Mouse (Mus musculus): ENCODE measurements around the gene Pax9. TPM values are rescaled to one million over a fixed set of nuclear protein-coding genes. Genes with fewer than 3 reads are reported as not detected.

Pax9 gene
- total and polyA plus RNA-seq, 3 experiments: 0.06 TPM; not detected in 2

- H3K4me3 ChIP-seq (replicated peaks in 1 of 3; ENCODE audit: low read depth in 2 of 3, low read length in 2 of 3, poor library complexity in 1 of 3): no peak overlapping the region
- H3K27me3 ChIP-seq (replicated peaks): no peaks in the 10 kb centered on the region
- in situ Hi-C loops (cut with MboI; ENCODE audit: low pct_ligation_motif_present, low pct_unique_long_range_greater_than_20kb, low sequenced_read_pairs) (loop anchor here (25.0 kb wide), 1 partner anchor 491 kb away; the partner anchor contains the start of gene Slc25a21), dilution Hi-C loops (cut with MboI; ENCODE audit: extremely low pct_ligation_motif_present, extremely low pct_unique_long_range_greater_than_20kb, low sequenced_read_pairs) (no loop called here)
- peaks cover 8% of the 10 kb centered on the region for H3K9me3 ChIP-seq (replicated peaks; ENCODE audit: low read length)
- no peak for DNase-seq (ENCODE audit: extremely low read depth)
- no peaks in the 10 kb centered on the region for H3K36me3 ChIP-seq (replicated peaks in 1 of 2; ENCODE audit: control insufficient read depth in 1 of 2, insufficient read depth in 1 of 2, low read length in 1 of 2)
- no peak overlapping the region for H3K4me2 ChIP-seq (ENCODE audit: insufficient read depth, low read depth, poor library complexity, severe bottlenecking)
- no peaks in the 10 kb centered on the region for H3K79me2 ChIP-seq (replicated peaks; ENCODE audit: control insufficient read depth, extremely low read depth, insufficient read depth, poor library complexity, severe bottlenecking)
- H3K27ac ChIP-seq (ENCODE audit: insufficient read depth, low read depth): no peak overlapping the region
- TF ChIP-seq NELFE (IDR thresholded peaks at IDR 0.05; ENCODE audit: low read depth, low read length): no peak
- TF ChIP-seq CHD2 (IDR thresholded peaks at IDR 0.05; ENCODE audit: low read length): no peak
- TF ChIP-seq ZC3H11A (IDR thresholded peaks at IDR 0.05; ENCODE audit: low read depth, low read length): no peak
- no peak for TF ChIP-seq TBP (conservative IDR thresholded peaks at IDR 0.05; ENCODE audit: low read depth, low read length)
- TF ChIP-seq E2F4 (IDR thresholded peaks at IDR 0.05; ENCODE audit: insufficient replicate concordance, low read depth, low read length): no peak
- TF ChIP-seq CHD1 (IDR thresholded peaks at IDR 0.05; ENCODE audit: low read depth, low read length): no peak
- TF ChIP-seq ZKSCAN1 (IDR thresholded peaks at IDR 0.05; ENCODE audit: borderline replicate concordance, low read depth, low read length): no peak
- TF ChIP-seq RCOR1 (conservative IDR thresholded peaks at IDR 0.05; ENCODE audit: low read depth, low read length): no peak
- no peak for TF ChIP-seq MAX (IDR thresholded peaks at IDR 0.05; ENCODE audit: low read length)
- H3K9ac ChIP-seq (ENCODE audit: insufficient read depth, low read depth): no peak overlapping the region
- no peaks in the 10 kb centered on the region for H3K4me1 ChIP-seq (ENCODE audit: control insufficient read depth in 1 of 2, insufficient read depth in 2 of 2)
Measured at GRCm38 (mm10) chr12:56696174-56697010, 4.8 kb downstream of the Pax9 start.

GRCm38 (mm10) chr12:56697011-56697740 lies 5.6 kb downstream of the Pax9 start:
- H3K27me3 ChIP-seq (replicated peaks): no peaks in the 10 kb centered on the region
- TF ChIP-seq IRF4 (IDR thresholded peaks at IDR 0.05; ENCODE audit: low read depth, low read length): no peak
- no peak for TF ChIP-seq GABPA (IDR thresholded peaks at IDR 0.05; ENCODE audit: insufficient replicate concordance, low read depth, low read length)
- TF ChIP-seq MAFK (IDR thresholded peaks at IDR 0.05; ENCODE audit: insufficient replicate concordance, low read length): no peak
- TF ChIP-seq TCF12 (IDR thresholded peaks at IDR 0.05; ENCODE audit: low read depth, low read length): no peak
- TF ChIP-seq SIN3A (IDR thresholded peaks at IDR 0.05; ENCODE audit: low read length): no peak
- no peak for TF ChIP-seq BHLHE40 (IDR thresholded peaks at IDR 0.05; ENCODE audit: low read depth, low read length)
- TF ChIP-seq POLR2AphosphoS2 (IDR thresholded peaks at IDR 0.05; ENCODE audit: low read depth, low read length): no peak
- TF ChIP-seq NELFE (IDR thresholded peaks at IDR 0.05; ENCODE audit: low read depth, low read length): no peak
- no peak for TF ChIP-seq ETS1 (conservative IDR thresholded peaks at IDR 0.05; ENCODE audit: low read depth, low read length)
- no peak for TF ChIP-seq ZMIZ1 (IDR thresholded peaks at IDR 0.05; ENCODE audit: low read depth, low read length)
- TF ChIP-seq ZC3H11A (IDR thresholded peaks at IDR 0.05; ENCODE audit: low read depth, low read length): no peak
- no peak for TF ChIP-seq POLR2A (IDR thresholded peaks at IDR 0.05; ENCODE audit: low read depth, low read length)
- no peak for TF ChIP-seq MAX (IDR thresholded peaks at IDR 0.05; ENCODE audit: low read length)
- TF ChIP-seq RAD21 (IDR thresholded peaks at IDR 0.05; ENCODE audit: low read depth, low read length): no peak
- TF ChIP-seq SMC3 (IDR thresholded peaks at IDR 0.05; ENCODE audit: low read depth, low read length): no peak
- no peak for TF ChIP-seq MAZ (IDR thresholded peaks at IDR 0.05; ENCODE audit: low read depth, low read length)
- no peak for TF ChIP-seq CHD1 (IDR thresholded peaks at IDR 0.05; ENCODE audit: low read depth, low read length)
- no peak for TF ChIP-seq TBP (conservative IDR thresholded peaks at IDR 0.05; ENCODE audit: low read depth, low read length)
- no peak for TF ChIP-seq PAX5 (IDR thresholded peaks at IDR 0.05; ENCODE audit: low read length)
- TF ChIP-seq ZKSCAN1 (IDR thresholded peaks at IDR 0.05; ENCODE audit: borderline replicate concordance, low read depth, low read length): no peak
- H3K27ac ChIP-seq (ENCODE audit: insufficient read depth, low read depth): no peak overlapping the region
- H3K9ac ChIP-seq (ENCODE audit: insufficient read depth, low read depth): no peak overlapping the region
- no peaks in the 10 kb centered on the region for H3K36me3 ChIP-seq (replicated peaks in 1 of 2; ENCODE audit: control insufficient read depth in 1 of 2, insufficient read depth in 1 of 2, low read length in 1 of 2)
- in situ Hi-C loops (cut with MboI; ENCODE audit: low pct_ligation_motif_present, low pct_unique_long_range_greater_than_20kb, low sequenced_read_pairs): loop anchor here (25.0 kb wide), 1 partner anchor 490 kb away; the partner anchor contains the start of gene Slc25a21
- no peak overlapping the region for H3K4me3 ChIP-seq (replicated peaks in 1 of 3; ENCODE audit: low read depth in 2 of 3, low read length in 2 of 3, poor library complexity in 1 of 3)
- dilution Hi-C loops (cut with MboI; ENCODE audit: extremely low pct_ligation_motif_present, extremely low pct_unique_long_range_greater_than_20kb, low sequenced_read_pairs): no loop called here
- DNase-seq (ENCODE audit: extremely low read depth): no peak
- H3K79me2 ChIP-seq (replicated peaks; ENCODE audit: control insufficient read depth, extremely low read depth, insufficient read depth, poor library complexity, severe bottlenecking): no peaks in the 10 kb centered on the region
- peaks cover 8% of the 10 kb centered on the region for H3K9me3 ChIP-seq (replicated peaks; ENCODE audit: low read length)
- no peak overlapping the region for H3K4me2 ChIP-seq (ENCODE audit: insufficient read depth, low read depth, poor library complexity, severe bottlenecking)
- H3K4me1 ChIP-seq (ENCODE audit: control insufficient read depth in 1 of 2, insufficient read depth in 2 of 2): no peaks in the 10 kb centered on the region
